Mouse (Mus musculus) thymus, adult 2 months (tissue): Measurements from ENCODE around the gene Lsm10. TPM values are rescaled to one million over a fixed set of nuclear protein-coding genes. Genes with fewer than 3 reads are reported as not detected.

Experiments
- DNase-seq: peaks from one replicate; pipeline ENCODE4 v3.0.0; 2021
- H3K27ac ChIP-seq: fragments of 200-500 bp; 2 replicates; pipeline ENCODE4 v1.5.1; 2012; ENCODE audit warnings: low read length, control low read depth; ENCODE audit not compliant: control insufficient read depth, insufficient read depth
- H3K27me3 ChIP-seq: fragments of 200-500 bp; 2 replicates; pipeline ENCODE4 v1.6.1; 2012; ENCODE audit warnings: mild to moderate bottlenecking, low read length, moderate library complexity, mixed read lengths; ENCODE audit not compliant: control insufficient read depth, insufficient read depth
- H3K36me3 ChIP-seq: fragments of 200-500 bp; 2 replicates; pipeline ENCODE4 v1.6.1; 2012; ENCODE audit warnings: mild to moderate bottlenecking, low read length, moderate library complexity; ENCODE audit not compliant: control insufficient read depth, insufficient read depth
- H3K4me1 ChIP-seq: fragments of 200-500 bp; replicated peaks from 2 replicates; pipeline ENCODE4 v1.6.1; 2012; ENCODE audit warnings: low read length; ENCODE audit not compliant: control insufficient read depth, insufficient read depth
- H3K4me3 ChIP-seq: fragments of 200-500 bp; 2 replicates; pipeline ENCODE4 v1.5.1; 2012; ENCODE audit warnings: mild to moderate bottlenecking, low read length, control low read depth, moderate library complexity; ENCODE audit not compliant: control insufficient read depth, insufficient read depth
- CTCF ChIP-seq: fragments of 200-500 bp; IDR thresholded peaks from 2 replicates; pipeline ENCODE4 v1.5.1; 2012; ENCODE audit warnings: mild to moderate bottlenecking, control low read depth, low read length, moderate library complexity, borderline replicate concordance; ENCODE audit not compliant: control insufficient read depth, poor library complexity, insufficient read depth; ENCODE audit errors: extremely low read depth
- POLR2A ChIP-seq: fragments of 200-500 bp; IDR thresholded peaks from 2 replicates; pipeline ENCODE4 v1.6.1; 2012; ENCODE audit warnings: mild to moderate bottlenecking, low read length, control low read depth, moderate library complexity; ENCODE audit not compliant: control insufficient read depth, poor library complexity, insufficient read depth; ENCODE audit errors: extremely low read depth
- WGBS: fragments of 180-500 bp; shearing (Covaris S2); methylation state at CpG from one replicate; pipeline ENCODE4 v1.1.7; 2018; 5-methylcytosine and 5-hydroxymethylcytosine counted together
- polyA plus RNA-seq: library from polyadenylated mRNA; depleted of rRNA; stranded (reverse); fragments of >200 nt; gene quantifications from 2 replicates; pipeline ENCODE4 v1.2.3, GENCODE M21; 2012

Lsm10 gene
- polyA plus RNA-seq, 1 experiment: 41.7 TPM

- Histone ChIP-seq H3K27ac (no peak overlapping the region), H3K27me3 (no peaks in the 10 kb centered on the region), H3K4me1 (no peaks in the 10 kb centered on the region), H3K36me3 (no peaks in the 10 kb centered on the region), H3K4me3 (no peak overlapping the region)
- TF ChIP-seq POLR2A (no peak), CTCF (no peak)
- DNase-seq: no peak
- 92% methylated on average over 1 of the region's 1 CpGs for WGBS
Observed at GRCm38 (mm10) chr4:126119051-126119450, 22.6 kb downstream of the Lsm10 start.

DNA sequence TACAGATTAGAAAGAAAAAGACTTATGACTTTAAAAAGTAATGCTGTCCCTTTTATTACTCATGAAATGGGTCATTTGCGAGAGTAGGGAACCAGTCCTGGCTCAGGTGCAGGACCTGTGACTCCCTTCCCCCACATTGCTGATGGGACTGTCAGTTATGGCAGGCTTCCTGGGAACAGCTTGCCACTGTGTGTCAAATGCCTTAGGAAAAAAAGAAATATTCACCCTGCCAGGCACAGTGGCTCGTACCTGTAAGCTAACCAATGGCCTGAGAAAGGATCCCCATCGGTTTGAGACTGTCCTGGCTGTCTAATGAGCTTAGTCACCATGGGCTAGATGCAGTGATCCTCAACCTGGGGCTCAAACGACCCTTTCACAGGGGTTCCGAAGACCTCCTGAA lies 23.6 kb downstream of the Lsm10 start:
- 87% methylated on average over 5 of the region's 5 CpGs for WGBS

DNA sequence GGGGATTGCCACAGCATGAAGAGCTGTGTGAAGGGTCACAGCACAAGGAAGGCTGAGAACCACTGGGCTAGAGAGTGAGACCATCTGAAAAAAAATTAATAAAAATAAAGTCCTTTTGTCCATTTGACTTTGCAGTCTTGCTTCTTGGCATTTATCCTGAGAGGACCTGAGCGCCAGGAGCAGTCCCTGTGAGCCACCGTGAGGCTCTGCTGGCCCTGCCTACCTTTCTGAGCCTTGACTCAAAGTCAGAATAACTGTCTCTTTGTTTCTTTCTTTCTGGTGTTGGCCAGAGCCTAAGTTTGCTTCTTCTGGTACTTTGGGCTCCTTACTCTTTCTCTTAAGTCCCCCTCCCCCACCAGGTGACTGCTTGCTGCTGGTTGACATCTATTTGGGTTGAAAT lies 24.1 kb downstream of the Lsm10 start:
- TF ChIP-seq POLR2A (no peak), CTCF (no peak)
- H3K4me1 ChIP-seq: no peaks in the 10 kb centered on the region

More for the DNA sequence above, 23.6 kb downstream of the Lsm10 start:
- H3K27ac ChIP-seq: no peak overlapping the region
- TF ChIP-seq CTCF: no peak
- no peak for TF ChIP-seq POLR2A
- no peaks in the 10 kb centered on the region for H3K4me1 ChIP-seq
- no peak overlapping the region for H3K4me3 ChIP-seq
- no peaks in the 10 kb centered on the region for H3K27me3 ChIP-seq
- no peaks in the 10 kb centered on the region for H3K36me3 ChIP-seq
- DNase-seq: no peak

DNA sequence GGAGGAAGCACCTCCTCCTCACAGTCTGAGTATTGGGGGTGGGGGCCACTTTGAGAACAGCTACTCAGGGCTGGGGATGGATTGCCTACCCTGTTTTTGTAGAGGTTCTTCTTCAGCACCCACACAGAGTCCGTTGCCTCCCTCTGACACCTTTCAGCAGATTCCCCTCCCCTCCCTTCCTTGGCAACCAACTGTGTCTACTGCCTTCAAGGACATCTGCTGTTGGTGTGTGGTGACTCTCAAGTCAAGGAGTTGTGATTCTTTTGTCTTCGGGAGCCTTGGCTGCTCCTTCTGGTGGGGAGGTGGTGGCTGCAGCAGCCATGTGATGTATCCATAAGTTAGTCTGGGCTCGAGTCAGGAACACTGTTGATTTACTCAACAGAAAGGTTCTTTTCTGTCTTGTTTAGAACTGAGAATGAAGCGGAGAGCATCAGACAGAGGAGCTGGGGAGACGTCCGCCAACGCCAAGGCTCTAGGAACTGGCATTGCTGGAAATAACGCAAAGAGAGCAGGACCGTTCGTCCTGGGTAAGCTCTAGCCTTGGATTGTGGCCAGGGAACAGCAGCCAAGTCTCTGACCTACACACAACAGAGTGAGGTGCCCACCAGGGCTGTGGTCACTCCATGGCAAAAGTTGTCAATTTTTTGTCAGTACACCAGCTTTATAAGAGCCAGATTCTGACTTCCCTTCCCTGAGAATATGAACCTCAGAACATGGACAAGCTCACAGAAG lies 27.1 kb downstream of the Lsm10 start:
- TF ChIP-seq CTCF: no peak
- DNase-seq: no peak
- Histone ChIP-seq H3K36me3 (no peaks in the 10 kb centered on the region; the same call in 1 of the 2 replicates), H3K27me3 (no peaks in the 10 kb centered on the region), H3K4me1 (no peaks in the 10 kb centered on the region), H3K27ac (no peak overlapping the region), H3K4me3 (no peak overlapping the region)
- WGBS: 96% methylated on average over 10 of the region's 10 CpGs

More for the DNA sequence above, 24.1 kb downstream of the Lsm10 start:
- no peak overlapping the region for H3K4me3 ChIP-seq
- H3K36me3 ChIP-seq: no peaks in the 10 kb centered on the region; the same call in 1 of the 2 replicates
- no peak for DNase-seq
- WGBS: 99% methylated on average over 2 of the region's 2 CpGs
- no peak overlapping the region for H3K27ac ChIP-seq
- no peaks in the 10 kb centered on the region for H3K27me3 ChIP-seq

DNA sequence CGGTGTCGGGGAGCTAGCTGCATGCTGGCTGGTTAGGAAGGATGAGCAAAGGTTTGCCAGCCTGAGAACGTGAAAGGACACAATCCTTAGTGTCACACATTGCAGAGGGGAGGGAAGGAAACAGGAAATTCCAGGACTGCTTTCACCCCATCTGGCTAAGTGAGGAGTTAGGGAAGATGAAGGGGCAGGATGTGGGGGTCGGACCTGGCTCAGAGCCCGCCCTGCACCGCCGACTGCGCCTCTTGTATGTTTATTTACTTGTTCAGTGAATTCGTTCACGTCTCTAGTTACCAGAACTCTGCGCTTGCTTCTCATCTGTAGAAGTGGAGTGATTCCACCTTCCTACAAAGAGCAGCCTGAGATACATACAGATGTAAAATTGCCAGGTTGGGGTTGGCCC lies 34.1 kb downstream of the Lsm10 start:
- no peaks in the 10 kb centered on the region for H3K27me3 ChIP-seq
- peaks cover 5% of the 10 kb centered on the region for H3K36me3 ChIP-seq
- H3K27ac ChIP-seq: no peak overlapping the region
- no peaks in the 10 kb centered on the region for H3K4me1 ChIP-seq
- TF ChIP-seq POLR2A (no peak), CTCF (no peak)
- DNase-seq: no peak
- no peak overlapping the region for H3K4me3 ChIP-seq
- WGBS: 93% methylated on average over 11 of the region's 11 CpGs

- peaks cover 5% of the 10 kb centered on the region for H3K36me3 ChIP-seq
- no peak for TF ChIP-seq POLR2A
- TF ChIP-seq CTCF: no peak
- WGBS: 67% methylated on average over 10 of the region's 10 CpGs
- DNase-seq: no peak
- no peak overlapping the region for H3K4me3 ChIP-seq
- no peak overlapping the region; the same call in 1 of the 2 replicates for H3K27ac ChIP-seq
- no peaks in the 10 kb centered on the region for H3K4me1 ChIP-seq
- H3K27me3 ChIP-seq: no peaks in the 10 kb centered on the region
Observed at GRCm38 (mm10) chr4:126131290-126132121, 35.1 kb downstream of the Lsm10 start.
